Mouse (Mus musculus) megakaryocyte, embryonic 14.5 days (primary cell): ENCODE measurements at regions not wholly inside any gene's neighbourhood (a gene's known extent, or its start where the extent isn't known, plus 50 kb on each side); places are given as distances from the start of the nearest gene placed in this dataset.

ENCODE experiments used
- FLI1 ChIP-seq: IDR thresholded peaks from 2 replicates; pipeline ENCODE4 v1.6.1; 2012; ENCODE audit warnings: low read length, inconsistent platforms, mixed read lengths
- GATA1 ChIP-seq: IDR thresholded peaks from 3 replicates; pipeline ENCODE4 v1.6.1; 2012; ENCODE audit warnings: mixed read lengths, low read length, inconsistent platforms, borderline replicate concordance

GRCm38 (mm10) chr8:54361716-54362115, 167.7 kb upstream of the Asb5 start:
- TF ChIP-seq GATA1 (no peak), FLI1 (no peak)
